Mouse (Mus musculus): ENCODE data around the gene Gdpd3. TPM values are rescaled to one million over a fixed set of nuclear protein-coding genes. Genes with fewer than 3 reads are reported as not detected.
A peak's percentile ranks its signal among the peaks of the same experiment; 100 is the strongest.

Gdpd3 gene
- total RNA-seq, 2 experiments from 2014 or later, result 1.3 to 4.7 TPM

GRCm38 (mm10) chr7:126789141-126789540 is 23.0 kb downstream of the Gdpd3 start:
- DNase-seq, result no peak

GRCm38 (mm10) chr7:126791851-126792720 is 26.0 kb downstream of the Gdpd3 start, which contains the start of gene Ppp4c:
Gene Ppp4c, minus strand, starts transcription at chr7:126792496.
- DNase-seq, result peak; percentile 97 to 98

- no peak for DNase-seq
Observed at GRCm38 (mm10) chr7:126792721-126793443, 26.7 kb downstream of the Gdpd3 start.

GRCm38 (mm10) chr7:126793456-126794270 is 27.5 kb downstream of the Gdpd3 start:
- no peak for DNase-seq

DNA sequence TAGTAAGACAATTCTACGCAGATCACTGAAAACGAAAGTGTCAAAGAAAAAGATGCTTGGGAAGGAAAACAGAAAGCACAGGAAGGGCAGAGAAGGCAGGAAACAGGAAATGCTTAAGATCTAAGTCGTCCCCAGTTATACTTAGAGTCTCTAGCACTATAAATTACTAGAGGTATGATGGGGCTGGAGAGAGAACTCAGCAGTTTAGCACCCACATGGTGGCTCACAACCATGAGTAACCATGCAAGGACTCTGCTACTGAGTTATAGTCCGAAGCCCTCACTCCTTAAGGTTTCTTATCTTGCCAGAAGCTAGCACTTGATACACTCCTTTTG is 28.1 kb downstream of the Gdpd3 start:
- no peak for DNase-seq

- DNase-seq, result no peak
Observed at GRCm38 (mm10) chr7:126795387-126796317, 29.5 kb downstream of the Gdpd3 start.

- DNase-seq, result no peak
Observed at GRCm38 (mm10) chr7:126796350-126796932, 30.3 kb downstream of the Gdpd3 start.

GRCm38 (mm10) chr7:126797411-126798126 is 31.4 kb downstream of the Gdpd3 start, which contains the start of gene Fam57b:
Gene Fam57b, plus strand, starts transcription at chr7:126797668.
- DNase-seq, result peak; percentile 64 to 74

- DNase-seq, result peak; percentile 73 to 82
Observed at GRCm38 (mm10) chr7:126798127-126799049, 32.3 kb downstream of the Gdpd3 start.

- DNase-seq, result peak; percentile 98
Observed at GRCm38 (mm10) chr7:126799050-126799467, 32.9 kb downstream of the Gdpd3 start.

GRCm38 (mm10) chr7:126799468-126800268 is 33.5 kb downstream of the Gdpd3 start:
- DNase-seq, result peak; percentile 31 to 60

DNA sequence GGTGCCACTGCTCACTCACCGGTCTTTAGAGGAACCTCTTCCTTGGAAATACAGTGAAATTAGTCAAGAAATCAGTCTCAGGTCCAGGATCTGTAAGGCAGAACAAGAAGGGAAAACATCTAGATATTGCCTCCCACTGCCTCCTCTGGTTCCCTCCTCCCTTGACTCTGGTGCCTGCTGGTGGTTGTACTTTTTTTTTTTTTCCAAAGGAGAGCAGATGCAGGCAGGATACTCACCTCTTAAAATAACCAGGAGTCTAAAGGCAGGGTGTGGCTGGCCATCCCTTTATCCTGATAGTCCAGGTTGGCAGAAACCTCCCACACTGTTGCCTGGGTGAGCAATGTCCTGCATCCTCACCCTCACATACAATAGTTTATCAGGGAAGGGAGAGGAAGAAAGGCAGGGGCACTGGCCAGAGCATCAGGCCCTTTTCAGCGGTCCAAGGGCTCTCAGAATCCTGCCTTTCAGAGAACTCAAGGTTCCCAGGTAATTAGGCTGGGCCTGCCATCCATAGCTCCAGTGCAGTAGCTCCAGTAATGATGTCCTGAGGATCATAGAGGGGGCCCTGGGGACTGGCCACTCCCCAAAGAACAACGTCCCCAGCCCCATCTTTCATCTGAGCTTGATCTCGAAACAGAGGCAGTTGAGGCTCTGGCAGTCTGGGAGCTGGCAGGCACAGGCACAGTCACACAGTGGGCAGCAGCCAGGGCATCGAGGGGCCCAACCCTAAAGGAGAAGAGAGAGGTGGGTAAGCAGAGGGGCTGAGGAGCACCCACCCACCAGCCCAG is 34.3 kb downstream of the Gdpd3 start:
- DNase-seq, result no peak

DNA sequence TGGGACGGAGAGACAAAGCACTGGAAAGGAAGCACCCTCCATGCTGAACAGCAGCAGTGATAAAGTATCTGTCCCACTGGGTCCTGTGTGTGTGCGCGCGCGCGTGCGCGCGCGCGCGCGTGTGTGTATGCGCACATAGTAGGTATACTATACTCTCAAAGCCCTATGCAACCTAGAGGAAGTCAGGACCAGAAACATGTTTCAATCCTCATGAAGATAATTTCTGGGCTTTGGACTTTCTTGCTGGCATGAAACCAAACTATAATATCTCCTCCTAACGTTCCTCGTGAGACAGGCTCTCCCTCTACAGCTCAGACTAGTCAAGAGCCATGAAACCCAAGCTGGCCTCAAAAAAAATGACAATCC is 34.9 kb downstream of the Gdpd3 start:
- DNase-seq, result no peak

DNA sequence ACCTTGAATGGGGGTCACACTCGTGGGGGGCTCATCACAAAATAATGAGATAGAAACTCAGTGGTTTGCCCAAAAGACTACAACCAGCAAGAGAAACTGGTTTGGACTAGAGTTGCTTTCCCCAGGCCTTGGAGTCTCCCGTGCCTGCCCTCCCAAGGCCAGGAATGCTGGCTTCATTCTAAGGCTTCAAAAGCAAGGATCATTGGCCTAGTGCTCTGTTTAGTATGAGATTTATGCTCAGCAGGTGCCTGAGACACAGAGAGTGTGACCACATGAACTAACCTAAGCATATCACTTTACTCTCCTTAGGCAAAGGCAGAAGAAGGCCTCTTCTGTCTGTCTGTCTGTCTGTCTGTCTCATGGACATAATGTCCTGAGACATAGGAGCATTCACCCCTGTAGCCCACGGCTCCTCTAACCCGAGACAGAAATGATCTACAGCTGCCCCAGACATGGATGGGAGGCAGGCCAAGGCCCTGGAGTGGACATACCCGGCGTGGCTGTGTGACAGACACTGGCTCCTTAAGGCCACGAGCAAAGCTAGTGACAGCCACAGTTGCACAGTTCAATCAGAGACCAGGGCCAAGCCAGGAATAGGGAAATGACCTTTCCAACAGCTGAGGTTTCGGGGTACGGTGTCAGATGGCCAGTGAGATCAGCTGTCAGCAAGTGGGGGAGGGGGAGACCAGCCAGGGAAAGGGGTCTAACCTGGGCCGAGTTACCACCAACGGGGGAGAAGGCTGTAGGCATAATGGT is 36.2 kb downstream of the Gdpd3 start:
- DNase-seq, result peak; percentile 64 to 70

GRCm38 (mm10) chr7:126803181-126803580 is 37.0 kb downstream of the Gdpd3 start:
- DNase-seq, result peak; percentile 48 to 50

DNA sequence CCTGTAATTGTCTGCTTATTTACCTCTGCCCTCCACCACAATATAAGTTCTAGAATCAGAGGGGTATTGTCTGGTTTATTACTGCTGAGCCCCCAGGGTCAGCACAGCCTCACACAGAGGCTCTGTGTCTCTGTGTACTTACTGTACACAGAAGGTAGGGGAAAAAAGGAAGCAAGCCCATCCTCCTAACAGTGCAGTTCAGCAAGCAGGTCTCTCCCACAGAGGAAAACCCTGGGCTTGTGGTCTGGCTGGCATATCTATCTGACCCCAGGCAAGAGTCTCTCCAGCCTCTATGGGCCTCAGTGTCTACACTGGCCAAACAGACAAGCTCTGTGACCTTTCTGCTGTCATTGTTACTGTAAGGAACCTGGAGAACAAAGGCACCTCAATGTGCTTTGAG is 37.6 kb downstream of the Gdpd3 start:
- no peak for DNase-seq

Data from adrenal gland, postnatal 36 days (tissue).